Mouse (Mus musculus) central nervous system, embryonic 11.5 days (tissue): ENCODE measurements around the gene Tubgcp4. TPM values are rescaled to one million over a fixed set of nuclear protein-coding genes. Genes with fewer than 3 reads are reported as not detected.

Experiments used
- polyA plus RNA-seq: library from polyadenylated mRNA; depleted of rRNA; stranded (reverse); fragments of >200 nt; gene quantifications from 2 replicates; pipeline ENCODE4 v1.2.3, GENCODE M21; 2012; rRNA removed

The Tubgcp4 gene
- polyA plus RNA-seq: 37.1 and 58.8 TPM in 2 replicates

GRCm38 (mm10) chr2:121170481-121170971, at the start of gene Tubgcp4:
TSS of gene Tubgcp4 (plus strand) at chr2:121170654.

GRCm38 (mm10) chr2:121140018-121140882, 30.2 kb upstream of the Tubgcp4 start, which contains the start of the genes Adal and Lcmt2:
TSS of gene Adal (plus strand) at chr2:121140428.
TSS of gene Lcmt2 (minus strand) at chr2:121140653.

GRCm38 (mm10) chr2:121170980-121171742, 707 bp downstream of the Tubgcp4 start, which contains the start of gene Zscan29:
TSS of gene Zscan29 (minus strand) at chr2:121171125.

Other genes starting within 250 kb of the Tubgcp4 start
- gene Ubr1, start 199.9 kb upstream of the Tubgcp4 start, polyA plus RNA-seq: 17.3 and 20.9 TPM in 2 replicates
- 3.5 and 4.7 TPM in 2 replicates for gene Tmem62, start 193.6 kb upstream of the Tubgcp4 start, polyA plus RNA-seq
- 44.7 and 49.1 TPM in 2 replicates for gene Ccndbp1, start 162.3 kb upstream of the Tubgcp4 start, polyA plus RNA-seq
- 12.7 and 15.0 TPM in 2 replicates for gene Epb42, start 133.6 kb upstream of the Tubgcp4 start, polyA plus RNA-seq
- 0.20 TPM in 1 of 2 replicates, not detected in the other for gene Tgm5, start 84.8 kb upstream of the Tubgcp4 start, polyA plus RNA-seq
- gene Tgm7, start 60.9 kb upstream of the Tubgcp4 start, polyA plus RNA-seq: 0.05 and 0.06 TPM in 2 replicates
- gene Adal, start 30.2 kb upstream of the Tubgcp4 start, polyA plus RNA-seq: 15.8 and 20.9 TPM in 2 replicates
- 6.8 and 8.9 TPM in 2 replicates for gene Lcmt2, start 30.0 kb upstream of the Tubgcp4 start, polyA plus RNA-seq
- gene Zscan29, start 471 bp downstream of the Tubgcp4 start, polyA plus RNA-seq: 9.0 and 11.5 TPM in 2 replicates
- 129 and 166 TPM in 2 replicates for gene Trp53bp1, start 100.8 kb downstream of the Tubgcp4 start, polyA plus RNA-seq
- 8.4 and 8.7 TPM in 2 replicates for gene Map1a, start 118.9 kb downstream of the Tubgcp4 start, polyA plus RNA-seq
- 15.0 and 18.7 TPM in 2 replicates for gene Ppip5k1, start 184.7 kb downstream of the Tubgcp4 start, polyA plus RNA-seq
- gene Ckmt1, start 187.1 kb downstream of the Tubgcp4 start, polyA plus RNA-seq: 5.8 and 6.1 TPM in 2 replicates
- 0.01 and 0.02 TPM in 2 replicates for gene Strc, start 216.5 kb downstream of the Tubgcp4 start, polyA plus RNA-seq
- 229 and 230 TPM in 2 replicates for gene Pdia3, start 243.1 kb downstream of the Tubgcp4 start, polyA plus RNA-seq
- 3.7 and 6.3 TPM in 2 replicates for gene Catsper2, start 243.1 kb downstream of the Tubgcp4 start, polyA plus RNA-seq